13 mouse cellular contexts compared by ENCODE assay signal in the genomic region with DNA sequence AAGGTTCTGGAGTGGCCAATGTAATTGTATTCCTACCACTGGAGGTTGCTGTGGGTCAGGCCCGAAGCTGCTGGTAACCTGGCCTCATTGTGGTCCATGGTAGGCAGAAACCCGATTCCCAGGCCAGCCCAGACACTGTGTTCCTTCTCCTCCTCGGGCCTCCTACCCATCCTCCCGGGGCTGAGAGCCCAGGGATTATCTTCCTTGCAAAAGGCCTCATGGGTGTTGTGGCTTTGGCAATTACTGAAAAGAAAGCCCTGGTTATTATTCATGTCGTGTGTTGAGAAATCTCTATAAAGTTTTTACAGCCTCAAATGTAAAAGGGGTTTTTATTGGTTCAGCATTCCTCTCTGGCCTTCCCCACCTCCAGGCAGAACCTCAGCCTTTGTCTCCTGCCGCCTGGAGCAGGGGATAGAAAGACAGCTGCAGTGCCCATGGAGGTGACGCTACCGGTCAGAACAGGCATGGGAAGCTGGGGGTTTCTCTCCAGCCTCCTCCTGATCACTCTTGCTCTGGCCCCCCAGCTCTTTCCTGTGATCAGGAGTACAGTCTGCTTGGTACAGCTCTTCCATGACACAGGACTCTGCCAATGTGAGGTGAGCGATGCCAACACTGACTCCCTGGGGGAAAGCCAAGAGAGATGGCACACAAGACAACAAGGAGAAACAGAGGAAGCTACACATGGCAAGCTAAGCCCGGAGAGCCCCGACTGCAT.
DNase-seq lines count a peak whose midpoint lies in the region; ATAC-seq and TF ChIP-seq lines count a peak whose summit lies in the region.
"Had no signal": no experiment of that assay in that cellular context is flagged by ENCODE, and none has a peak within 500 bp of the region (broad histone marks: within the 10 kb centered on the region; RNA-seq: fewer than 3 reads in every experiment).

No protein-coding gene starts in this region.

- no peak overlapping the region for H3K4me2 ChIP-seq in limb, embryonic 12.5 days
- H3K4me2 ChIP-seq in forebrain, embryonic 16.5 days (ENCODE audit: low read length): no peak overlapping the region
- no peak overlapping the region for H3K4me2 ChIP-seq in neural tube, embryonic 14.5 days (ENCODE audit: low read depth, low read length)

- H3K9ac ChIP-seq in limb, embryonic 12.5 days (replicated peaks): no peak overlapping the region
- no peak overlapping the region for H3K9ac ChIP-seq in forebrain, embryonic 16.5 days (replicated peaks; ENCODE audit: low read depth, low read length)
- no peak overlapping the region for H3K9ac ChIP-seq in neural tube, embryonic 14.5 days (replicated peaks; ENCODE audit: low read depth, low read length)

- H3K4me1 ChIP-seq in limb, embryonic 12.5 days (replicated peaks): peaks cover 7% of the 10 kb centered on the region
- 0 out of 2 replicates have a peak, but pooled peaks cover 4% of the 10 kb centered on the region for H3K4me1 ChIP-seq in limb, embryonic 10.5 days
- H3K4me1 ChIP-seq in cerebellum, adult 2 months (ENCODE audit: control insufficient read depth, insufficient read depth, low read length): peaks cover 17% of the 10 kb centered on the region
- peaks cover 13% of the 10 kb centered on the region for H3K4me1 ChIP-seq in forebrain, embryonic 16.5 days (replicated peaks; ENCODE audit: control insufficient read depth, insufficient read depth, low read length)
- H3K4me1 ChIP-seq in neural tube, embryonic 14.5 days (ENCODE audit: control insufficient read depth, insufficient read depth, low read length): no peaks in the 10 kb centered on the region
- H3K4me1 ChIP-seq: megakaryocyte, embryonic 14.5 days had no signal

- H3K27me3 ChIP-seq in limb, embryonic 12.5 days: no peaks in the 10 kb centered on the region; the same call in 1 of the 2 replicates
- H3K27me3 ChIP-seq in limb, embryonic 10.5 days (ENCODE audit: low read depth, poor library complexity, severe bottlenecking): no peaks in the 10 kb centered on the region
- no peaks in the 10 kb centered on the region for H3K27me3 ChIP-seq in cerebellum, adult 2 months (ENCODE audit: control insufficient read depth, insufficient read depth, low read length)
- no peaks in the 10 kb centered on the region for H3K27me3 ChIP-seq in forebrain, embryonic 16.5 days (replicated peaks; ENCODE audit: control insufficient read depth, insufficient read depth, low read length)
- H3K27me3 ChIP-seq in neural tube, embryonic 14.5 days (ENCODE audit: control insufficient read depth, insufficient read depth, low read length): no peaks in the 10 kb centered on the region
- H3K27me3 ChIP-seq: megakaryocyte, embryonic 14.5 days had no signal

- H3K36me3 ChIP-seq in limb, embryonic 12.5 days: no peaks in the 10 kb centered on the region
- no peaks in the 10 kb centered on the region for H3K36me3 ChIP-seq in limb, embryonic 10.5 days
- H3K36me3 ChIP-seq in forebrain, embryonic 16.5 days (ENCODE audit: control insufficient read depth, insufficient read depth): no peaks in the 10 kb centered on the region
- no peaks in the 10 kb centered on the region for H3K36me3 ChIP-seq in neural tube, embryonic 14.5 days (ENCODE audit: control insufficient read depth, insufficient read depth, low read length)

- DNase-seq in limb, embryonic 10.5 days (ENCODE audit: low spot score): no peak
- peak; percentile 73 to 78 for DNase-seq in cerebellum, adult 2 months
- no peak for DNase-seq in lung, postnatal 10 days
- DNase-seq in kidney, postnatal 36 days: no peak
- DNase-seq: adrenal gland, postnatal 25 days; gastrocnemius, postnatal 36 days; kidney, adult 18-20 months; lung, adult 2 months; right cerebral cortex, postnatal 25 days had no signal

- WGBS in limb, embryonic 12.5 days: 50% methylated on average over 11 of the region's 11 CpGs
- WGBS in limb, embryonic 10.5 days: 70% methylated on average over 11 of the region's 11 CpGs
- WGBS in cerebellum, adult 2 months: 46% methylated on average over 11 of the region's 11 CpGs
- WGBS in forebrain, embryonic 16.5 days: 24% methylated on average over 11 of the region's 11 CpGs
- 33% methylated on average over 11 of the region's 11 CpGs for WGBS in neural tube, embryonic 14.5 days

- peak; percentile 56; the same call in 1 of the 2 replicates for ATAC-seq in limb, embryonic 12.5 days (ENCODE audit: insufficient number of reproducible peaks, insufficient read depth, low FRiP score, low TSS enrichment, low read depth)
- peak; percentile 49 for ATAC-seq in forebrain, embryonic 16.5 days
- peak; percentile 69 for ATAC-seq in neural tube, embryonic 14.5 days (ENCODE audit: low read depth)

- no peak for TF ChIP-seq CTCF in cerebellum, adult 2 months (IDR thresholded peaks at IDR 0.05; ENCODE audit: borderline replicate concordance, insufficient read depth, low read depth, low read length)

- H3K9me3 ChIP-seq in limb, embryonic 12.5 days: no peaks in the 10 kb centered on the region
- no peaks in the 10 kb centered on the region for H3K9me3 ChIP-seq in limb, embryonic 10.5 days (replicated peaks)
- H3K9me3 ChIP-seq in forebrain, embryonic 16.5 days (ENCODE audit: control insufficient read depth, low read length): no peaks in the 10 kb centered on the region
- H3K9me3 ChIP-seq in neural tube, embryonic 14.5 days (ENCODE audit: control insufficient read depth, low read length): no peaks in the 10 kb centered on the region

- H3K27ac ChIP-seq in limb, embryonic 12.5 days: no peak overlapping the region
- H3K27ac ChIP-seq in limb, embryonic 10.5 days: no peak overlapping the region
- H3K27ac ChIP-seq in cerebellum, adult 2 months (ENCODE audit: insufficient read depth, low read length): no peak overlapping the region
- no peak overlapping the region for H3K27ac ChIP-seq in forebrain, embryonic 16.5 days (ENCODE audit: low read length)
- 0 out of 2 replicates have a peak overlapping the region, but pooled peaks have one; percentile 23 for H3K27ac ChIP-seq in neural tube, embryonic 14.5 days (ENCODE audit: low read depth, low read length)

- H3K4me3 ChIP-seq in limb, embryonic 12.5 days (replicated peaks): no peak overlapping the region
- H3K4me3 ChIP-seq in limb, embryonic 10.5 days: no peak overlapping the region
- H3K4me3 ChIP-seq in cerebellum, adult 2 months (replicated peaks; ENCODE audit: insufficient read depth, low read depth, low read length): no peak overlapping the region
- no peak overlapping the region for H3K4me3 ChIP-seq in forebrain, embryonic 16.5 days (replicated peaks; ENCODE audit: low read length)
- no peak overlapping the region for H3K4me3 ChIP-seq in neural tube, embryonic 14.5 days (ENCODE audit: low read depth, low read length)
- H3K4me3 ChIP-seq: megakaryocyte, embryonic 14.5 days had no signal

- no peak for TF ChIP-seq POLR2A in cerebellum, adult 2 months (IDR thresholded peaks at IDR 0.05; ENCODE audit: borderline replicate concordance, insufficient read depth, low read length)

Comparison
In these comparisons a context has a peak if more than half of its experiments do, and no peak if none do; other contexts are left out.
1. DNase-seq: peak in cerebellum, adult 2 months (2 of 2); none in limb, embryonic 10.5 days (single experiment), lung, postnatal 10 days (single experiment) and kidney, postnatal 36 days (0 of 2).
2. Peak in every context shown above with its lines, with median percentiles within 50 percentile points of each other: ATAC-seq.